Mouse (Mus musculus) hindbrain, embryonic 12.5 days (tissue): Measurements from ENCODE around the gene Bcl9. TPM values are rescaled to one million over a fixed set of nuclear protein-coding genes. Genes with fewer than 3 reads are reported as not detected.

Source experiments
- ATAC-seq: fragments of 200-750 bp; cut with Nextera tagmentation; 2 replicates; pipeline ENCODE4 v1.8.0; 2017; ENCODE audit warnings: moderate TSS enrichment; ENCODE audit not compliant: low FRiP score
- H3K27ac ChIP-seq: fragments of 300-500 bp; sonication (generic); 2 replicates; pipeline ENCODE4 v1.5.1; 2016; ENCODE audit warnings: mild to moderate bottlenecking
- H3K27me3 ChIP-seq: fragments of 300-500 bp; sonication (generic); 2 replicates; pipeline ENCODE4 v1.6.1; 2016; ENCODE audit warnings: mild to moderate bottlenecking
- H3K36me3 ChIP-seq: fragments of 300-500 bp; sonication (generic); 2 replicates; pipeline ENCODE4 v1.6.1; 2016; ENCODE audit warnings: mild to moderate bottlenecking
- H3K4me1 ChIP-seq: fragments of 300-500 bp; sonication (generic); 2 replicates; pipeline ENCODE4 v1.6.1; 2016
- H3K4me2 ChIP-seq: fragments of 300-500 bp; sonication (generic); replicated peaks from 2 replicates; pipeline ENCODE4 v1.6.1; 2016; ENCODE audit warnings: mild to moderate bottlenecking
- H3K4me3 ChIP-seq: fragments of 300-500 bp; sonication (generic); 2 replicates; pipeline ENCODE4 v1.5.1; 2016; ENCODE audit warnings: mild to moderate bottlenecking
- H3K9ac ChIP-seq: fragments of 300-500 bp; sonication (generic); 2 replicates; pipeline ENCODE4 v1.6.1; 2016; ENCODE audit warnings: mild to moderate bottlenecking, moderate library complexity
- H3K9me3 ChIP-seq: fragments of 300-500 bp; sonication (generic); replicated peaks from 2 replicates; pipeline ENCODE4 v1.6.1; 2016; ENCODE audit warnings: mild to moderate bottlenecking
- WGBS: fragments of 180-500 bp; shearing (Covaris S2); methylation state at CpG from one replicate; pipeline ENCODE4 v1.1.7; 2016; 5-methylcytosine and 5-hydroxymethylcytosine counted together
- polyA plus RNA-seq: library from polyadenylated mRNA; unstranded; fragments of >200 nt; fragmentation: Nextera tagmentation; extraction: Ambion mirVana; gene quantifications from 2 replicates; pipeline ENCODE4 v1.2.1, GENCODE M21; 2016

Bcl9 gene
- 72.8 and 82.3 TPM in 2 replicates for polyA plus RNA-seq

DNA sequence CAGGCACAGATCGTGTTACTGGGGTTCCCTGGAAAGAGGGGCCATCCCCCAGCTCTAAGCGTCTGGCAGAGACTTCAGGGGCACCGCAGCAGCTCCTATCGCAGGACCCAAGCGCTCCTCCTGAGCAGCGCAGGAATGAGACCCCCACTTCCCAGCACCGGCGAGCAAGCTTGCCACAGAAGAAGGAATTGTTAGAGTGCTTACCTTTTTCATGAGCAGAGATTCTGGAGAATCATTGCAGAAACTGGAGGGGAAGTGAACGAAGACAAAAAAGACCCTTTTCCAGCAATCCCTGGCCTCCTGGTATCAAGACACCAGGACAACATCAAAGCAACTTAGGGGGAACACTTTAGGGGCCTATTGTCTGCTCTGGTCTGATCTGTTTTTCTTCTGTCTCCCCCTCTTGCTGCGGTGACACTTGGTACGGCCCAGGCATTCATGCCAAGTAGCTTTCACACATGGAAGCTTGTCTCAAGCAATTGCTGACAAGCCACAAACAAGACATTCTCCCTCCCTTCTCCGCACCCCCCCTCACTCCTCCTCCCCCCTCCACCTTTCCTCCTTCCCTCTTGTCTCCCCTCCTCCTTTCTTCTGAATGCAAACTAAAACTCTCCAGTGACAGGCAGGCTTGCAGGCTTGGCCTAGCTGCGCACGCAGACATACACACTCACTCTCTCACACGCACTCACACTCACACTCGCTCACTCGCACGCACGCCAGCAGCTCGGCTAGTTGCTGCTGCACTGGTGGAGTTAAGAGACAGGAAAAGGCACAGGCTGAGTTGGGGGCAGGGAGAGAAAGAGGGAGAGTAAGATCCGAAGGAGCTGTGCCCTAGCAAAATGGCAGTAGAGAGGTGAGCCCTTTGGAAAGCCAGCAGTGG is at the start of gene Bcl9:
Gene Bcl9, minus strand, starts transcription at position 365 of the 880 bp plus-strand sequence.
- Histone ChIP-seq H3K4me3 (peak within 1 kb of the TSS; percentile 76), H3K36me3 (no peaks in the 10 kb centered on the region), H3K9me3 (no peaks in the 10 kb centered on the region), H3K9ac (peak within 1 kb of the TSS; percentile 91), H3K27me3 (no peaks in the 10 kb centered on the region), H3K27ac (peak within 1 kb of the TSS; percentile 98), H3K4me1 (peaks cover 31% of the 10 kb centered on the region), H3K4me2 (peak within 1 kb of the TSS; percentile 87)
- WGBS: under 1% methylated on average over 21 of the region's 21 CpGs
- peak; percentile 91 for ATAC-seq

GRCm38 (mm10) chr3:97339193-97339576 is 41.5 kb upstream of the Bcl9 start:
- no peak for ATAC-seq
- Histone ChIP-seq H3K4me2 (no peak overlapping the region), H3K4me3 (no peak overlapping the region), H3K27me3 (0 out of 2 replicates have a peak, but pooled peaks cover 3% of the 10 kb centered on the region), H3K36me3 (no peaks in the 10 kb centered on the region), H3K9ac (no peak overlapping the region), H3K4me1 (peaks cover 19% of the 10 kb centered on the region), H3K9me3 (no peaks in the 10 kb centered on the region), H3K27ac (no peak overlapping the region)
- 77% methylated on average over 5 of the region's 5 CpGs for WGBS

- no peaks in the 10 kb centered on the region for H3K36me3 ChIP-seq
- ATAC-seq: peak; percentile 86
- no peak overlapping the region for H3K9ac ChIP-seq
- 29% methylated on average over 13 of the region's 13 CpGs for WGBS
- H3K4me1 ChIP-seq: peaks cover 21% of the 10 kb centered on the region
- H3K9me3 ChIP-seq: no peaks in the 10 kb centered on the region
- H3K27ac ChIP-seq: no peak overlapping the region
- no peak overlapping the region for H3K4me3 ChIP-seq
- 0 out of 2 replicates have a peak, but pooled peaks cover 3% of the 10 kb centered on the region for H3K27me3 ChIP-seq
- no peak overlapping the region; the same call in 1 of the 2 replicates for H3K4me2 ChIP-seq
Measured at GRCm38 (mm10) chr3:97338522-97339192, 40.9 kb upstream of the Bcl9 start.

GRCm38 (mm10) chr3:97337306-97337705 is 39.6 kb upstream of the Bcl9 start:
- Histone ChIP-seq H3K4me1 (peaks cover 21% of the 10 kb centered on the region), H3K36me3 (no peaks in the 10 kb centered on the region), H3K9ac (no peak overlapping the region), H3K4me2 (no peak overlapping the region), H3K27ac (no peak overlapping the region), H3K9me3 (no peaks in the 10 kb centered on the region), H3K27me3 (0 out of 2 replicates have a peak, but pooled peaks cover 3% of the 10 kb centered on the region), H3K4me3 (no peak overlapping the region)
- 45% methylated on average over 11 of the region's 11 CpGs for WGBS
- ATAC-seq: no peak

- Histone ChIP-seq H3K27ac (no peak overlapping the region), H3K4me2 (no peak overlapping the region), H3K36me3 (no peaks in the 10 kb centered on the region), H3K27me3 (0 out of 2 replicates have a peak, but pooled peaks cover 3% of the 10 kb centered on the region), H3K4me1 (peaks cover 21% of the 10 kb centered on the region), H3K9me3 (no peaks in the 10 kb centered on the region), H3K9ac (no peak overlapping the region), H3K4me3 (no peak overlapping the region)
- no peak for ATAC-seq
- WGBS: 74% methylated on average over 4 of the region's 4 CpGs
Measured at GRCm38 (mm10) chr3:97336331-97336730, 38.6 kb upstream of the Bcl9 start.

DNA sequence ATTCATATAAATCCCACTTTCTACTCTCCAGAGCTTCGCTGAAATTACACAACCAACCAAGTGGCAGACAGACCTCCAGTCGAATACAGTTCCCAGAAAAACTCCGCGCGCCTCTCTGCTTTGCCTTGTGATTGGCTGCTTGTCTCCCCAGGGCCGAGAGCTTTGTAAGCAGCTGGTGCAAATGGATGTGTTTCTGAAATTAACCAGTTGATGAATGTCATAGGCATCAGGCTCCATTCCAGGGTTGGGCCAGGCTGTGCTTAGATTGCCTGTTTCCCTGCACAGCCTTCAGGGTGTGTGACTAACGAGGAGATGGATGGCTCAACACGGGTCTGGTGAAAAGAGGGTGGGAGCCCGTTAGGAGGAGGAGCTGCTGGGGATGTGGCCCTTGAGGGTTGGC is 36.9 kb upstream of the Bcl9 start:
- WGBS: 36% methylated on average over 9 of the region's 9 CpGs
- Histone ChIP-seq H3K36me3 (no peaks in the 10 kb centered on the region), H3K9me3 (no peaks in the 10 kb centered on the region), H3K4me3 (no peak overlapping the region), H3K9ac (no peak overlapping the region), H3K27ac (no peak overlapping the region), H3K4me2 (no peak overlapping the region), H3K4me1 (peaks cover 21% of the 10 kb centered on the region), H3K27me3 (0 out of 2 replicates have a peak, but pooled peaks cover 3% of the 10 kb centered on the region)
- ATAC-seq: peak; percentile 74

DNA sequence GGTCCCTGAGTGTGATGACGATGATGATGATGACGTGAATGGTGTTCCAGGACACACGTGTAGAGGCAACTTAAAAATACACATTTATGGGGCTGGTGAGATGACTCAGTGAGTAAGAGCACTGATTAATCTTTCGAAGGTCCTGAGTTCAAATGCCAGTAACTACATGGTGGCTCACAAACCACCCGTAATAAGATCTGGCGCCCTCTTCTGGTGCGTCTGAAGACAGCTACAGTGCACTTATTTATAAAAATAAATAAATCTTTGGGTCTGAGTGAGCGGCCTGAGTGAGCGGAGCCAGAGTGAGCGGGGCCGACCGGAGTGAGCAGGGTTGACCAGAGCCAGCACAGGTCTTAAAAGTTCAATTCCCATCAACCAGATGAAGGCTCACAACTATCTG is 34.5 kb upstream of the Bcl9 start:
- ATAC-seq: no peak
- no peak overlapping the region for H3K4me3 ChIP-seq
- no peak overlapping the region for H3K27ac ChIP-seq
- 90% methylated on average over 12 of the region's 12 CpGs for WGBS
- H3K4me2 ChIP-seq: no peak overlapping the region
- H3K4me1 ChIP-seq: peaks cover 15% of the 10 kb centered on the region
- no peaks in the 10 kb centered on the region; the same call in 1 of the 2 replicates for H3K9me3 ChIP-seq
- H3K27me3 ChIP-seq: 0 out of 2 replicates have a peak, but pooled peaks cover 3% of the 10 kb centered on the region
- no peak overlapping the region for H3K9ac ChIP-seq
- H3K36me3 ChIP-seq: no peaks in the 10 kb centered on the region

DNA sequence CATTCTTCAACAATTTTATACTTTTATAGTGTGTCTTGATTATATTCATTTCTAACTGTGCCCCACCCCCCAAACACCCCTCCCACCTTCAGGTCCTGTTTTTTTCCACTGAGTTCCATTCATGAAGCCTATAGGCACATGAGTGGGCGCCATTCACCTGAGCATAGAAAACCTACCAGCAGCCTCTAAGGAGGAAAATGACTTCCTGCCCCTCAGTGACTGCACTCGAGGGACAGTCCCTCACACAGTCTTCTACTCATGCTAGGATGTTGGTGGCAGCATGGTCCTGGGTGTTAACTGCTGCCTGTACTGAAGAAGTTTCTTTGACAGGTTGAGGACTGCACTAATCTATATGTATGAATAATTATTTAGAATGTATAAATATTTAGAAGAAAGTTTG is 30.1 kb upstream of the Bcl9 start:
- no peak overlapping the region for H3K4me3 ChIP-seq
- no peaks in the 10 kb centered on the region; the same call in 1 of the 2 replicates for H3K9me3 ChIP-seq
- no peak overlapping the region for H3K4me2 ChIP-seq
- no peak overlapping the region for H3K27ac ChIP-seq
- no peaks in the 10 kb centered on the region for H3K36me3 ChIP-seq
- no peak for ATAC-seq
- peaks cover 11% of the 10 kb centered on the region; the same call in 1 of the 2 replicates for H3K4me1 ChIP-seq
- no peak overlapping the region for H3K9ac ChIP-seq
- no peaks in the 10 kb centered on the region; the same call in 1 of the 2 replicates for H3K27me3 ChIP-seq
- 83% methylated on average over 2 of the region's 2 CpGs for WGBS

DNA sequence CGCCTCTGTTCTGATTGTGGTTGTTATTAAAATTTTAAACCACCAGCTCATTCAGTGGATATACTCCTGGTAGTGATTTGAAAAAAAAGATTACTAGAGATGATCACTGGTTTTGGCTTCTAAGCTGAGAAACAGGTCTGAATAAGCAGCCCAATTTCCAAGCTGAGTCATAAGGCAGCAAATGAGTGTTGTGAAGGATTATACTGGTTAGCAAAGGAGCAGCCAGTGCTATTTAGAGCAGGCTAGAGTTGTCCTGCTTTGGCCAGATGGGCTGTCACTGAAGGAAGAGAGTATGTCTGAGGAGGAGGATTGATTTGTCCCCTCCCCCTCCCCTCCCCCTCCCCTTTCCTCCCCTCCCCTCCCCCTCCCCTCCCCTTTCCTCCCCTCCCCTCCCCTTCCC is 29.6 kb upstream of the Bcl9 start:
- 95% methylated on average over 1 of the region's 1 CpGs for WGBS
- no peaks in the 10 kb centered on the region for H3K36me3 ChIP-seq
- no peak overlapping the region for H3K9ac ChIP-seq
- ATAC-seq: no peak
- no peak overlapping the region for H3K27ac ChIP-seq
- no peak overlapping the region for H3K4me2 ChIP-seq
- H3K4me3 ChIP-seq: no peak overlapping the region
- H3K9me3 ChIP-seq: no peaks in the 10 kb centered on the region; the same call in 1 of the 2 replicates
- peaks cover 11% of the 10 kb centered on the region; the same call in 1 of the 2 replicates for H3K4me1 ChIP-seq
- H3K27me3 ChIP-seq: no peaks in the 10 kb centered on the region; the same call in 1 of the 2 replicates

DNA sequence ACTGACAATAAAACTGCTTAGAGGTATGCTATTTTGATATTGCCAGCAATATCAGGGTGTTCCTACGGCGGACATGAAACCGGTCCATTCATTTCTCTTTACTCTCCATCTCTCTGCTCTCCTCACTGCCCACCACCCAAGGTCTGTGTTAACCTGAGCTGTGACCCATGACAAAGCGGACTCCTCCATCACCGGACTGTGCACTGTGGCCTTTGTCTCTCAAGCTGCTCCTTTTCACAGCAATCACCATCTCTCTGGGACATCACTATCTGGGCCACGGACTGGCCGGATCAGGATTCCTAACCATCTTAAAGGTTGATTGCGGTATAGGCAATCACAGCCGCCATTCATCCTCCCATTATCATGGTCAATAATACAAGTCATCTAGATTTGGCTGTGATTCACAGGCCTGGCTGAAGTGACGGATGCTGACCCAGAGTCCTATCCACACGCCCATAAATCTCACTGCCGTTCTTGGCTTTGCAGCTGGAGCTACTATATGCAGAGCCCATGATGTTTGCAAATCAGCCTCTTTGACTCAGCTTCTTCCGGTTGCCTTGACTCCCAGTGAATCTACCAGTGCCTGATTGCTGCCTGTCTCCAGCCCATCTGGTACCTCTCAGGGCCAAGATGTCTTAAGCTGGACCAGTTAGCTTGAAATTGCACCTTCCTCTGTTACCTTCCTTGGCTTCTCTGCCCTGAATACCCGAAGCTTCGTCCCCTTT is 28.1 kb upstream of the Bcl9 start:
- H3K9me3 ChIP-seq: no peaks in the 10 kb centered on the region; the same call in 1 of the 2 replicates
- H3K4me2 ChIP-seq: no peak overlapping the region
- no peak overlapping the region for H3K9ac ChIP-seq
- peak; percentile 32; the same call in 1 of the 2 replicates for ATAC-seq
- no peaks in the 10 kb centered on the region; the same call in 1 of the 2 replicates for H3K27me3 ChIP-seq
- no peak overlapping the region for H3K27ac ChIP-seq
- H3K4me1 ChIP-seq: peaks cover 11% of the 10 kb centered on the region; the same call in 1 of the 2 replicates
- 55% methylated on average over 15 of the region's 15 CpGs for WGBS
- H3K4me3 ChIP-seq: no peak overlapping the region
- no peaks in the 10 kb centered on the region for H3K36me3 ChIP-seq

- no peak overlapping the region for H3K9ac ChIP-seq
- H3K4me1 ChIP-seq: peaks cover 11% of the 10 kb centered on the region; the same call in 1 of the 2 replicates
- peak overlapping the region; percentile 17; the same call in 1 of the 2 replicates for H3K4me2 ChIP-seq
- H3K4me3 ChIP-seq: no peak overlapping the region
- ATAC-seq: peak; percentile 75
- H3K27ac ChIP-seq: no peak overlapping the region
- H3K36me3 ChIP-seq: no peaks in the 10 kb centered on the region
- WGBS: 35% methylated on average over 17 of the region's 17 CpGs
- H3K9me3 ChIP-seq: no peaks in the 10 kb centered on the region; the same call in 1 of the 2 replicates
- no peaks in the 10 kb centered on the region; the same call in 1 of the 2 replicates for H3K27me3 ChIP-seq
Measured at GRCm38 (mm10) chr3:97324046-97324445, 26.3 kb upstream of the Bcl9 start.
